Mouse (Mus musculus) embryonic fibroblast, embryonic 13.5 days (primary cell): ENCODE measurements at regions not wholly inside any gene's neighbourhood (a gene's known extent, or its start where the extent isn't known, plus 50 kb on each side); places are given as distances from the start of the nearest gene placed in this dataset.

ENCODE experiments used
- CTCF ChIP-seq: IDR thresholded peaks from 2 replicates; pipeline ENCODE4 v1.5.1; 2011; ENCODE audit warnings: mild to moderate bottlenecking, control low read depth, low read length, moderate library complexity, borderline replicate concordance; ENCODE audit not compliant: insufficient read depth
- POLR2A ChIP-seq: IDR thresholded peaks from 2 replicates; pipeline ENCODE4 v1.6.1; 2011; ENCODE audit warnings: low read depth, mild to moderate bottlenecking, control low read depth, low read length, moderate library complexity

DNA sequence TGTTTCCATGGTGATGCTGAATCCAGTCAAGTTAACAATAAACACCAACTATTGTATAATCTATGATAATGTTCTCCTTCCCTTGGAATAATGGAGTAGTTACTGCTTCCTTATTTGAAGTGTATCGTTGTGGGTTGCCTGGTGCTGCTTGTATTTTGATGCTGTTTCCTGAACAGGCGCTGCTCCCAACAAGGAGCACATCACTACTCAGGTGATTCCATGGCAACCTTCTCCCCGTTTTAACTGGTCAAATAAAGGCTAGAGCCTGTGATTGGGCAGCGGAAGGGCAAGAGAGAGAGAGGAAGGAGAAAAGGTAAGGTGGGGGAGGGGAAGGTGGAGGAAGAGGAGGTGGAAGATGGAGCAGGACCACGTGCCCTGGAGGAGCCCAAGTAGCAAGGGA lies 116.3 kb downstream of the Mterf1b start:
- no peak for TF ChIP-seq POLR2A
- TF ChIP-seq CTCF, result no peak
